Mouse (Mus musculus): ENCODE measurements around the gene Gps1.
"Not testable (repeated sequence)": the region's sequence is repeated elsewhere in the genome, so short reads cannot be mapped to it uniquely, and the experiment has no call there.

The Gps1 gene

GRCm38 (mm10) chr11:120822831-120823550 lies 38.9 kb downstream of the Gps1 start:
- DNase-seq (ENCODE audit: low read depth), result no peak

- DNase-seq (ENCODE audit: low read depth), result no peak
These were observed 39.5 kb downstream of the Gps1 start for GRCm38 (mm10) chr11:120823551-120823947.

GRCm38 (mm10) chr11:120823956-120824786 lies 40.1 kb downstream of the Gps1 start, which contains the start of gene Fasn:
Gene Fasn, minus strand, starts transcription at chr11:120824547.
- DNase-seq (ENCODE audit: low read depth), result peak; percentile 85

DNA sequence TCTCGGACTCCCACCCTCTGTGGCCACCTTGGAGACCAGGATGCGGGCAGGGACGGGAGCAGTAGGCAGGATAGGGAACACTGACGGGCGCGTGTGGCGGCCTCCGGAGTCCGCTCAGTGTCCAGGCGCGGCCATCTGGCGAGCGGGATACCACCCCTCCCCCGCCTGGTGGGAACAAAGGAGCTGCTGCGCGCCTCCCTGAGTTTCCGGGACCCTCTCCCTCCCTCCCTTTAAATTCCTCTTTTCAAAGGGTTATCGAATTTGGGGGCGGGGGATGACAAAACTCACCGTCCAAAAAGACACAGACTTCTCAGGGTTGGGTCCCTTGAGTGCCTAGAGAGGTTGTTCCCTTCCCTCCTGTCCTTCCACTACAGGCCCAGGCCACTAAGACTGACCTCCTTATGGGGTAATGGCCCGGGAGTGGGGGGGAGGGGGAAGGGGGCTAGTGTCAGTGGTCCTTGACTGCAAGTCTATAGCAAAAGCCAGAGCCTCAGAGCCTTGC lies 40.8 kb downstream of the Gps1 start:
- no peak for DNase-seq (ENCODE audit: low read depth)

- no peak for DNase-seq (ENCODE audit: low read depth)
These were observed 41.3 kb downstream of the Gps1 start for GRCm38 (mm10) chr11:120825289-120825863.

- no peak for DNase-seq (ENCODE audit: low read depth)
These were observed 42.2 kb downstream of the Gps1 start for GRCm38 (mm10) chr11:120826016-120826953.

- no peak for DNase-seq (ENCODE audit: low read depth)
These were observed 44.3 kb downstream of the Gps1 start for GRCm38 (mm10) chr11:120828416-120828815.

DNA sequence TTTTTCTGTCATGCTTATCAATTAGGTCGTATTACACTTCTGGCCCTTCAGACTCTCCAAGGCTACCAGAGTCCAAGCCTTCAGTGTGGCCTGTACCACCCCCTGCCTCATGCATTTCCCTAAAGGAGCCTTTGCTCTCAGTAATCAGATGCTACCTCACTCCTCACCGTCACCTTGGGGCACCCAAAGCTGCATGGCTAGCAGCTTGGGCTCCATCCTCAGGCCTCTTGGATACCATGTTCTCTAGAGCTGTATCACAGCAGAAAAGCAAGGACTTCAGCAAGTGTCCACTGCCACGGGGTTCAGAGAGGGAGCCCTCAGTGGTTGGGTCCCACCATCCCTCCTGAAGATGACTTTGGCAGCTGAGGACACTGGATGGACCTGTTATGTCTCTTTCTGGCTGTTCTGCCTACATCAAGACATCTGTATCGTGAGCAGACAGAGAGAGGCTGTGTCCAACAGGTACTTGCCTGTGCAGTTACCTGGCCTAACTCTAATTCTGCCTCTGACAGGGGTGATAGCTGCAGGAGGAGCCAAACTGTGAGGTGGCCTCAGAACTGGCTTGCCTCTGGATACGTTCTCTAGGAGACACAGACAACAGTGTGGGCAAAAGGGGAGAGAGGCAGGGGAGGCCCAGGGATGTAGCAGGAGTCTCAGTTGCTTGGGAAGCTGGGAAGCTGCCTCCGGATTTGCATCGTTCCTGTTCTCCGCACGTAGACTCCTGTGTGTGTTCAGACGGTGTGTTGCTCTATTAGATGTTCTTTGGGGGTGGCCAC lies 45.9 kb downstream of the Gps1 start:
- no peak for DNase-seq (ENCODE audit: low read depth)

DNA sequence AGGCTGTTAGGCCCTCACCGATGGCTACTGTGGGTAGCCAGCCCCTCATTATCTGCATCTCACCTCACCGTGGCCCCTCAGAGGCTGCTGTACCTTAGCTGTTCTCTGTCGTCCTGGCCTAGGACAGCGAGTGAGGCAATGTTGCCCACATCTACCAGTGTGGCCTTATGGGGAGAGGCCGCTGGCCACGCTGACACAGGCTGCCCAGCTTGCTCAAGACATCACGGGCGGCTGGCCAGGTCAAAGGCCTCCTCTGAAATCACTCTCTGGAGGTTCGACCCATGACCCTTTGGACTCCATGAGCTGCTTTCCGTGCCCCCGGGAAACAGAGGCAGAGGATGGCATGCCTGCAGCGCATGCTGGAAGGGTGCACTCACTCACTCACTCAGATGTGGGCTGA lies 46.6 kb downstream of the Gps1 start:
- no peak for DNase-seq (ENCODE audit: low read depth)

DNA sequence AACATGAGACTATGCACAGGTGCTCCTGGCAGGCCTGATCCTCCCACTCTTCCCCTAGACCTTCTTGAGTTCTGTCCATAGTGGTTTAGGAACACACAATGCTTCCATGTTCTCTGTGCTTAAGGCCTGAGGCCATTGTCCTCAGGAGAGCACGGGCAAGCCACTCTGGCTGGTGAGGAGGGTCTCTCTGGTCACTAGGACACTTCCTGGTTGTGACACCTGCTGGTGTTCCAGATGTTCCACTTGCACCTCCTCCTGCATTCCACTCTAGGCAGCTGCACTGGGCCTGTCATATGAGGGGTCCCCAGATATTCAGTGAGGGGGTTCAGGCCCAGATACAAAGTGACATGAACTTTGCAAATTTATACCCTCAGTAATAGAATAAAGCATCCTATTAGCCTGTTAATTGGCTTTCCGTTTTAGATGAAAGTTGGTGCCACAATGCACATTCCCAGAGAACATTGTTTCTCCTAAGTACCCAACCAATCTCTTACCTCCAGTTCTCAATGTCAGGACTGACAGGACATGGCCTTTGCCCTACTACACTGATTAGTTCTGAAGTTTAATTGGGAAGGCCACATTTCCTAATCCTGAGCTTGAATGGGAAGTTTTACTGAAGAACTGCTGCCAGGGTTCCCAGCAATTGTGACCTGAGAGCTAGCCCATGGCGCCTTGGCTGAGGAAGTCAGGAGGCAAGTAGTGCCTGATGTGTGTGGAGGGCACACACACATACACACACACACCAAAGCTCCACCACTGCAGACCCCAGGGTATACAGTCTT lies 47.8 kb downstream of the Gps1 start:
- DNase-seq (ENCODE audit: low read depth), result no peak

GRCm38 (mm10) chr11:120832962-120833361 lies 48.9 kb downstream of the Gps1 start:
- DNase-seq (ENCODE audit: low read depth), result not testable (repeated sequence)

DNA sequence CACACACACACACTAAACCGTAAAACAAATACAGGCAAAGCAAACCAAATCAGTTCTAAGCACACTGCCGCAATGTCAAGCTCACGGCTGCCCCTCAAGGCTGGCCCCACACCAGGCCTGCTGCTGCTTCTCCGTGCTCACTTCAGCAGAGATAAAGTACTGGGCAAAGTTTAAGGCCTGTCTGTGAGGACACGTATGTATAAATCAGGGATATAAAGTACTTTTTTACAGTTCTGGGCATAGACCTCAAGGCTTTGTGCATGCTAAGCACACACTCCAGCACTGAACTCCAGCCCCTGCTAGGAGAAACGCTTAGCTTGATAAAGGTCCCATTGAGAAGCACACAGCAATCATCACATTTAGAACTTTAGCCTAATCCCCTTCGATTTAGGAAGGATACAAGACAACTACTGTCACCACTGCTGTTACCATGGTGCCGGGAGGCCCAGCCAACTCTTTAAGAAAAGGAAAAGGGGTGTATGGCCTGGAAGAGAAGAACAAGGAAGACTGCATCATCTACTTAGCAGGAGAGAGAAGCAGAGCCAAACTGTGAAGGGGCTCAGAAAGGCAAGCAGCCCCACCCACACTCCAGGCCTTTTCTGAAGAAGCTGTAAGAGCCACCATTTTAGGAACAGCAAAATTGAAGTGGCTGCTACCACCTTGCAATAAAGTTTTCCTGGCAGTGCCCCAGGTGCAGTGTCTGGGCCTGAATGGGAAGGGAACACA lies 49.6 kb downstream of the Gps1 start:
- no peak for DNase-seq (ENCODE audit: low read depth)
